Mouse (Mus musculus): Measurements from ENCODE around the gene Tpo. TPM values are rescaled to one million over a fixed set of nuclear protein-coding genes. Genes with fewer than 3 reads are reported as not detected.

Gene Tpo
- polyA plus RNA-seq, 1 experiment from 2014 or later: not detected

- no peak overlapping the region for H3K9ac ChIP-seq (ENCODE audit: low read depth, low read length)
- no peak for ATAC-seq
- H3K36me3 ChIP-seq (ENCODE audit: control insufficient read depth, insufficient read depth, low read length): no peaks in the 10 kb centered on the region
- no peaks in the 10 kb centered on the region for H3K27me3 ChIP-seq (replicated peaks; ENCODE audit: control insufficient read depth, insufficient read depth, low read length)
- WGBS: 86% methylated on average over 5 of the region's 5 CpGs
- H3K9me3 ChIP-seq (ENCODE audit: control insufficient read depth, low read length): no peaks in the 10 kb centered on the region
- no peak overlapping the region for H3K4me2 ChIP-seq (ENCODE audit: low read depth, low read length)
- H3K4me3 ChIP-seq (ENCODE audit: low read length): no peak overlapping the region
- H3K27ac ChIP-seq (ENCODE audit: low read length): no peak overlapping the region
- no peaks in the 10 kb centered on the region for H3K4me1 ChIP-seq (ENCODE audit: control insufficient read depth, insufficient read depth, low read length)
Observed at GRCm38 (mm10) chr12:30092081-30092480, 40.3 kb downstream of the Tpo start.

- Histone ChIP-seq H3K27ac (ENCODE audit: low read length) (no peak overlapping the region), H3K4me2 (ENCODE audit: low read depth, low read length) (no peak overlapping the region), H3K4me3 (ENCODE audit: low read length) (no peak overlapping the region), H3K27me3 (replicated peaks; ENCODE audit: control insufficient read depth, insufficient read depth, low read length) (no peaks in the 10 kb centered on the region), H3K9ac (ENCODE audit: low read depth, low read length) (no peak overlapping the region), H3K9me3 (ENCODE audit: control insufficient read depth, low read length) (no peaks in the 10 kb centered on the region; the same call in 1 of the 2 replicates), H3K4me1 (ENCODE audit: control insufficient read depth, insufficient read depth, low read length) (no peaks in the 10 kb centered on the region), H3K36me3 (ENCODE audit: control insufficient read depth, insufficient read depth, low read length) (no peaks in the 10 kb centered on the region)
- no peak for ATAC-seq
- WGBS: 68% methylated on average over 3 of the region's 3 CpGs
Observed at GRCm38 (mm10) chr12:30083971-30084370, 48.5 kb downstream of the Tpo start.

- H3K4me3 ChIP-seq (ENCODE audit: low read length): no peak overlapping the region
- 94% methylated on average over 10 of the region's 11 CpGs for WGBS
- no peak overlapping the region for H3K4me2 ChIP-seq (ENCODE audit: low read depth, low read length)
- no peaks in the 10 kb centered on the region for H3K4me1 ChIP-seq (ENCODE audit: control insufficient read depth, insufficient read depth, low read length)
- H3K9ac ChIP-seq (ENCODE audit: low read depth, low read length): no peak overlapping the region
- H3K36me3 ChIP-seq (ENCODE audit: control insufficient read depth, insufficient read depth, low read length): no peaks in the 10 kb centered on the region
- no peaks in the 10 kb centered on the region for H3K27me3 ChIP-seq (replicated peaks; ENCODE audit: control insufficient read depth, insufficient read depth, low read length)
- H3K27ac ChIP-seq (ENCODE audit: low read length): no peak overlapping the region
- no peaks in the 10 kb centered on the region; the same call in 1 of the 2 replicates for H3K9me3 ChIP-seq (ENCODE audit: control insufficient read depth, low read length)
- ATAC-seq: no peak
Observed at GRCm38 (mm10) chr12:30077056-30077455, 55.4 kb downstream of the Tpo start.

GRCm38 (mm10) chr12:30076316-30076715, 56.1 kb downstream of the Tpo start:
- H3K36me3 ChIP-seq (ENCODE audit: control insufficient read depth, insufficient read depth, low read length): no peaks in the 10 kb centered on the region
- H3K4me1 ChIP-seq (ENCODE audit: control insufficient read depth, insufficient read depth, low read length): no peaks in the 10 kb centered on the region
- H3K27me3 ChIP-seq (replicated peaks; ENCODE audit: control insufficient read depth, insufficient read depth, low read length): no peaks in the 10 kb centered on the region
- no peak overlapping the region for H3K4me2 ChIP-seq (ENCODE audit: low read depth, low read length)
- no peak overlapping the region for H3K27ac ChIP-seq (ENCODE audit: low read length)
- no peak for ATAC-seq
- H3K9ac ChIP-seq (ENCODE audit: low read depth, low read length): no peak overlapping the region
- no peak overlapping the region for H3K4me3 ChIP-seq (ENCODE audit: low read length)
- H3K9me3 ChIP-seq (ENCODE audit: control insufficient read depth, low read length): no peaks in the 10 kb centered on the region; the same call in 1 of the 2 replicates
- 50% methylated on average over 2 of the region's 2 CpGs for WGBS

GRCm38 (mm10) chr12:30069321-30069720, 63.1 kb downstream of the Tpo start:
- Histone ChIP-seq H3K27me3 (replicated peaks; ENCODE audit: control insufficient read depth, insufficient read depth, low read length) (no peaks in the 10 kb centered on the region), H3K9me3 (ENCODE audit: control insufficient read depth, low read length) (no peaks in the 10 kb centered on the region), H3K36me3 (ENCODE audit: control insufficient read depth, insufficient read depth, low read length) (no peaks in the 10 kb centered on the region), H3K27ac (ENCODE audit: low read length) (no peak overlapping the region), H3K4me2 (ENCODE audit: low read depth, low read length) (no peak overlapping the region), H3K4me3 (ENCODE audit: low read length) (no peak overlapping the region), H3K4me1 (ENCODE audit: control insufficient read depth, insufficient read depth, low read length) (no peaks in the 10 kb centered on the region), H3K9ac (ENCODE audit: low read depth, low read length) (no peak overlapping the region)
- ATAC-seq: no peak
- 33% methylated on average over 2 of the region's 2 CpGs for WGBS

- no peak overlapping the region for H3K4me3 ChIP-seq (ENCODE audit: low read length)
- no peaks in the 10 kb centered on the region for H3K4me1 ChIP-seq (ENCODE audit: control insufficient read depth, insufficient read depth, low read length)
- H3K27ac ChIP-seq (ENCODE audit: low read length): no peak overlapping the region
- no peak overlapping the region for H3K9ac ChIP-seq (ENCODE audit: low read depth, low read length)
- H3K4me2 ChIP-seq (ENCODE audit: low read depth, low read length): no peak overlapping the region
- no peaks in the 10 kb centered on the region for H3K27me3 ChIP-seq (replicated peaks; ENCODE audit: control insufficient read depth, insufficient read depth, low read length)
- H3K9me3 ChIP-seq (ENCODE audit: control insufficient read depth, low read length): no peaks in the 10 kb centered on the region
- no peaks in the 10 kb centered on the region for H3K36me3 ChIP-seq (ENCODE audit: control insufficient read depth, insufficient read depth, low read length)
- ATAC-seq: no peak
- WGBS: 72% methylated on average over 2 of the region's 2 CpGs
Observed at GRCm38 (mm10) chr12:30067806-30068205, 64.6 kb downstream of the Tpo start.

- Histone ChIP-seq H3K9me3 (ENCODE audit: control insufficient read depth, low read length) (no peaks in the 10 kb centered on the region), H3K4me2 (ENCODE audit: low read depth, low read length) (no peak overlapping the region), H3K9ac (ENCODE audit: low read depth, low read length) (no peak overlapping the region), H3K27ac (ENCODE audit: low read length) (no peak overlapping the region), H3K36me3 (ENCODE audit: control insufficient read depth, insufficient read depth, low read length) (no peaks in the 10 kb centered on the region), H3K27me3 (replicated peaks; ENCODE audit: control insufficient read depth, insufficient read depth, low read length) (no peaks in the 10 kb centered on the region), H3K4me1 (ENCODE audit: control insufficient read depth, insufficient read depth, low read length) (no peaks in the 10 kb centered on the region), H3K4me3 (ENCODE audit: low read length) (no peak overlapping the region)
- ATAC-seq: no peak
- WGBS: 34% methylated on average over 6 of the region's 6 CpGs
Observed at GRCm38 (mm10) chr12:30062118-30062505, 70.3 kb downstream of the Tpo start.

- no peaks in the 10 kb centered on the region for H3K36me3 ChIP-seq (ENCODE audit: control insufficient read depth, insufficient read depth, low read length)
- 37% methylated on average over 1 of the region's 1 CpGs for WGBS
- H3K4me1 ChIP-seq (ENCODE audit: control insufficient read depth, insufficient read depth, low read length): no peaks in the 10 kb centered on the region
- no peak overlapping the region for H3K27ac ChIP-seq (ENCODE audit: low read length)
- H3K27me3 ChIP-seq (replicated peaks; ENCODE audit: control insufficient read depth, insufficient read depth, low read length): no peaks in the 10 kb centered on the region
- no peaks in the 10 kb centered on the region for H3K9me3 ChIP-seq (ENCODE audit: control insufficient read depth, low read length)
- no peak for ATAC-seq
- H3K9ac ChIP-seq (ENCODE audit: low read depth, low read length): no peak overlapping the region
- no peak overlapping the region for H3K4me3 ChIP-seq (ENCODE audit: low read length)
- H3K4me2 ChIP-seq (ENCODE audit: low read depth, low read length): no peak overlapping the region
Observed at GRCm38 (mm10) chr12:30061503-30062117, 70.8 kb downstream of the Tpo start.

GRCm38 (mm10) chr12:30058044-30058443, 74.4 kb downstream of the Tpo start:
- no peak overlapping the region for H3K4me3 ChIP-seq (ENCODE audit: low read length)
- H3K27ac ChIP-seq (ENCODE audit: low read length): no peak overlapping the region
- no peak overlapping the region for H3K9ac ChIP-seq (ENCODE audit: low read depth, low read length)
- no peak overlapping the region for H3K4me2 ChIP-seq (ENCODE audit: low read depth, low read length)
- no peaks in the 10 kb centered on the region for H3K4me1 ChIP-seq (ENCODE audit: control insufficient read depth, insufficient read depth, low read length)
- no peak for ATAC-seq
- 60% methylated on average over 6 of the region's 6 CpGs for WGBS
- H3K9me3 ChIP-seq (ENCODE audit: control insufficient read depth, low read length): no peaks in the 10 kb centered on the region
- H3K36me3 ChIP-seq (ENCODE audit: control insufficient read depth, insufficient read depth, low read length): no peaks in the 10 kb centered on the region
- H3K27me3 ChIP-seq (replicated peaks; ENCODE audit: control insufficient read depth, insufficient read depth, low read length): no peaks in the 10 kb centered on the region

Data from intestine, embryonic 16.5 days (tissue).